Mouse (Mus musculus) brain, embryonic 14.5 days (tissue): ENCODE results near the gene Foxp3.

Experiments used
- CTCF ChIP-seq: fragments of 200-500 bp; IDR thresholded peaks from 2 replicates; pipeline ENCODE4 v1.5.1; 2012; ENCODE audit warnings: inconsistent platforms, mild to moderate bottlenecking, moderate library complexity, borderline replicate concordance; ENCODE audit not compliant: insufficient read depth, insufficient read length; ENCODE audit errors: extremely low read depth
- POLR2A ChIP-seq: fragments of 200-500 bp; IDR thresholded peaks from 2 replicates; pipeline ENCODE4 v1.6.1; 2012; ENCODE audit warnings: mild to moderate bottlenecking, inconsistent platforms, borderline replicate concordance; ENCODE audit not compliant: poor library complexity, insufficient read depth, insufficient read length, severe bottlenecking; ENCODE audit errors: extremely low read depth

DNA sequence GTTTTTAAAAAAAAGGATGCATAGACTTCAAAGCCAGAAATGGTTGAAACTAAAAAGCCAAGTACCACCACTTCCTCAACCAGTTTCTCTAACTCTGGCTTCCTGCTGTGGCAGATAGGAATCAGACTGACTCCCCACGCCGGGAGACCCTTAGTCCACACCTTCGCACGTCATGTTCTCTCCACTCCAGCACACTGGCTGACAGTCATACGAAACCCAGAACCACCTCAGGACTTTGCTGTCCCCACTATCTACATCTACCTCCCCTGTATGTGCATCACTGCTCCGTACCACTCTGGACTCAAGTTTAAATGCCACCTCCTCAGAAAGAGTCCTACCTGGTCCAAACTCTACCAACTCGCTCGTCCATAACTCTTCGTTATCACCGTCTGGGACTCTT lies 978 bp upstream of the Foxp3 start:
- TF ChIP-seq POLR2A (no peak), CTCF (no peak)
